Mouse (Mus musculus): ENCODE measurements around the gene 2010111I01Rik.
"Not testable (repeated sequence)": the region's sequence is repeated elsewhere in the genome, so short reads cannot be mapped to it uniquely, and the experiment has no call there.

Gene 2010111I01Rik

GRCm38 (mm10) chr13:63323286-63324075 lies 358.8 kb downstream of the 2010111I01Rik start:
- DNase-seq = no peak

- DNase-seq = no peak
Measured at GRCm38 (mm10) chr13:63324311-63324710, 359.6 kb downstream of the 2010111I01Rik start.

GRCm38 (mm10) chr13:63324978-63325848 lies 360.5 kb downstream of the 2010111I01Rik start:
- DNase-seq = no peak

GRCm38 (mm10) chr13:63326015-63326414 lies 361.3 kb downstream of the 2010111I01Rik start:
- DNase-seq = no peak

GRCm38 (mm10) chr13:63330236-63330860 lies 365.7 kb downstream of the 2010111I01Rik start:
- peak; percentile 60 to 68 for DNase-seq

DNA sequence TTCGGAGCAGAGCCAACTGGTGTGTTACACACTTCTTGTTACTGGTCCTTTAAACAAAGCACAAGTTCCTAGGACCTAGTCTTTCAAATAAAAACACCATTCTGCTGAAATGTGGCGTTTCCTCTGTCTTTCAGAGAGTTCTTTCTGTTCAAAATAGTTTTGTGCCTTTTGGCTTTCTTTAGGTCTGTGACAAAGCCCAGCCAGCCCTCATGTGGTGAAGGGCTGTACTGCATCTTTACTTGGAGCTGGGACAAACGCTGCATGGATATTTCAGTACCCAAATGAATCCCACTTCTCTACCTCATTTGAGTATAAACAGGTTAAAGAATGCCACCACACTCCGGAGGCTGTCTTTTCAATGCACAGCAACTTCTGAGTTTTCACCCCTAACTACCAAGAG lies 366.7 kb downstream of the 2010111I01Rik start:
- DNase-seq = peak; percentile 86 to 89

GRCm38 (mm10) chr13:63332576-63333300 lies 368.0 kb downstream of the 2010111I01Rik start:
- peak; percentile 71 to 79 for DNase-seq

DNA sequence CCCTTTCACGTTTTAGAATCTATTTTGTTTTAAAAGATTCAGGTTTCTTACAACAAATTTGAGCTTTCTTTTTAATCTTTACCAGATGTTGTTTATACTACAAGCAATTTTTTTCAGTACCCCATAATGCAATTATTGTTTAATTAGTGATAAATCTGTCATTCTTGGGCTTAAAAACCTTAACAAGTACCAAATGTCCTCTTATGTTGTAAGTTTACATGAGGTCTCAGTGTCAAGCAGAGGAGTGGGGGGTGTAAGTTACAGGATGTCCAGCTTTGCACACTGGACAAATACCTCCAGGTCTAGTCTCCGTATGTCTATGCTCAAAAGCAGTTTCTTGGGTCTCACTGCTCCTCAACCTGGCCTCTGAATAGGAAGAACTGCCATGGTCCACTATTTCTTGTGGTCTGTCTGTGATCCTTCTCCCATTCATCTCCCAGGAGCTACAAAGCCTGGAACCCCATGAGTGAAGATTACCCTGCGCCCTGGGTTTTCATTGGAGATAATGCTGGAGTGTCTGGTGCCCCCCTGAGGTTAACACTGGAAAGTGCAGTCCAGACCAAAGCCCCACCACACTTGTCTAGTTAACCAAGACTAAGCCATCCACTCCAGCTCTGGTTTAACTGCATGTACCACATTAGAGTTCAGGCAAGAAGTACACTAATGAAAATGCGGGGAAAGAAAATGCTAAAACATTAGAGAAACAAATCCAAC lies 370.9 kb downstream of the 2010111I01Rik start:
- peak; percentile 59 to 68 for DNase-seq

DNA sequence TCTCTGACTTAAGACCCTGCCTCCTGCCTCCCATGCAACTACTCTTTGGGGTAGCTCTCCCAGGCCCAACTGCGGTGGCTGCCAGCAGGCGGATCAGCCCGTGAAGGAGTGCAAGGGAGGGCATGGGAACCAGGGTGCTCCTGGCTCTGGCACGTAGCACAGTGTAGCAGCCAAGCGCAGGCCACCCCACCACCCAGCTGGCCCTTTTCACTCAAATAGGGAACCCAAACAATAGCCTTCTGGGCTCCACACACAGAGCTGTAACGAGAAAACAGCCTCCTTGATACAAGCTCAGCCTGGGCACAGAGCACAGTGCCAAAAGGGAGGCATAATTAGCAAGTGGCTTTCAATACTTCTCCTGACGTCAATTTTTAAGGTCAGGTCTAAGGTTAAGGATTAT lies 371.6 kb downstream of the 2010111I01Rik start:
- no peak for DNase-seq

- DNase-seq = no peak
Measured at GRCm38 (mm10) chr13:63337239-63337960, 372.7 kb downstream of the 2010111I01Rik start.

GRCm38 (mm10) chr13:63339946-63340345 lies 375.3 kb downstream of the 2010111I01Rik start:
- DNase-seq = no peak

- DNase-seq = no peak
Measured at GRCm38 (mm10) chr13:63342781-63343180, 378.1 kb downstream of the 2010111I01Rik start.

DNA sequence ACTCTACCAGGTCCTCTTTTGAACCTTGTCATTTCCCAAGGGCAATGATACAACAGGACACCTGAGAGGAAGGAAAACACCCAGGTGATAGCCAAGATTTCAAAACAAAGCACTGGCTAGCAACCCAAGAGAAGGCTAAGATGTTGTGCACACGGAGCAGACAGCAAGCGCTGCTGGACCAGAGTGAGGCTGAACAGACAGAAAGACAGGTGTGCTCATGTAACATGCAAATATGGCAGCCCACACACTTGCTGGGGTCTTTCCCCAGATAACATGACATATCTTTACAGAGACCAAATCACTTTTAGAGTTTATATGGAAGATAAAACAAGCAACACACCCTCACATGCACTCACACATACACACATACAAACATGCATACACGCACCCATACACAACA lies 379.8 kb downstream of the 2010111I01Rik start:
- DNase-seq = no peak

DNA sequence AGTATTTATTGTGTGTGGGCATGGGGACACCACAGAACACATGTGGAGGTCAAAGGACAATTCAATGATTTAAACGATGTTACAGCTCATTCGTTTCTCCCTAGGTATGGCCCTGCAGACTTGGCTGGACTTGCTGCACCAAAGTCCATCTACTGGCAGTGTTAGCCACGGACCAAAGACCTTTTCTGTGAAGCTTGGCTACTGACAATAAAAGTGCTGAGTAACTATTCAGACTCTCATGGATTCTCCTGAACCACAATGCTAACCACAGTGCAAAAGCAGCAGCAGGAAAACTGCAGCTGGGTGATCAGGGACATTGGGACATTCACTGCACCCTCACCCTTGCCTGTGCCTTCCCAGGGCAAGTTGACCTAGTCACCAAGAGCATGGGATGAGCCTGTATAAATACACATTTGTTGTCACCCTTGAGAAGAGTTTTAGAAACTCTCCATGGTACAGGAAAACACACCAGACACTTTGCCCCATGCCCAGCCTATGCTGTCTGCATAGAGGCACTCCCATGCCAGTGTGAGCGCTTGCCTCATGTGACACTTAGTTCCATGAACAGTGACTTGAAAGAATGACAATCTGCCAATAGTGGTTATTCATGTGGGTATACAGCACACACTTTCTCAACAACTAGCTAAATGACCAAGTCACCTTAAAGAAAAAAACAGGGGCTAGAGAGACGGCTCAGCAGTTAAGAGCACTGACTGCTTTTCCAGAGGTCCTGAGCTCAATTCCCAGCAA lies 381.0 kb downstream of the 2010111I01Rik start:
- no peak for DNase-seq

DNA sequence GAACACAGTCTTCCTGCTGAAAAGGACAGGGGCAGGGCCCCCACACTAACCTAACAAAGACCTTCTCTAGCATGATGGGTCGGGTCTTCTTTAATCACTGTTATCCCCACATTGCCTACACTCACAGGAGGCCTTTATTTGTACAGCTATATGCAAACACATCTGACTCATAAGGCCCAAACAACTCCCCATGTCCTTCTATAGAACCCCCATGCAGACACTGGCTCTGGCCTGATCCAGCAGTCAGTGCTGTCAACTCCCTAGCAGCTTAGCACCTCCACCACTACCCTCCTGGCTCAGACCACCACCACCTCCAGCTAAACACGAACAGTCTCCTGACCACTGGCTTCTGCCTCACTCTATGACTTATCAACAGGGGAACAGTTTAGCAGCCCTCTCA lies 382.9 kb downstream of the 2010111I01Rik start:
- DNase-seq = no peak

DNA sequence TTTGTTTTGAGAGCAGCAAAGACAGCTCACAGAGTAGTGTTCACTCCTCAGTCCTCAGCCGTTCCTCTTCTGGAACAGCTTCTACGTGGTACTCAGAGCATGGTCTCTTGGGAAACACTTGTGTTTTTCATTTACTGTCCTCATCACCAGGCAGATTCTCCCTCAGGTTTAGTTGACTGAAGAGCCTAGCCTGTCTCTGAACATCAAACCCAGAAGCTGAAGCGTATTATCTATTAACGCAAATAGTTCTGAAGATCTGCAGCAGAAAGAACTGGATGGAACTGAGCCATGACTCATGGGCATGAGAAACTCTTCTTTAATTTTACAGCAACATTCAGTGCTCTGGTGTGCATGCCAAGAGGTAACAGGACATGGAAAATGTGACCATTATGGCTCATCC lies 385.4 kb downstream of the 2010111I01Rik start:
- no peak for DNase-seq

- DNase-seq = not testable (repeated sequence)
Measured at GRCm38 (mm10) chr13:63353312-63353711, 388.6 kb downstream of the 2010111I01Rik start.

- DNase-seq = no peak
Measured at GRCm38 (mm10) chr13:63356101-63356500, 391.4 kb downstream of the 2010111I01Rik start.

- peak; percentile 53 to 67 for DNase-seq
Measured at GRCm38 (mm10) chr13:63356558-63356957, 391.9 kb downstream of the 2010111I01Rik start.

DNA sequence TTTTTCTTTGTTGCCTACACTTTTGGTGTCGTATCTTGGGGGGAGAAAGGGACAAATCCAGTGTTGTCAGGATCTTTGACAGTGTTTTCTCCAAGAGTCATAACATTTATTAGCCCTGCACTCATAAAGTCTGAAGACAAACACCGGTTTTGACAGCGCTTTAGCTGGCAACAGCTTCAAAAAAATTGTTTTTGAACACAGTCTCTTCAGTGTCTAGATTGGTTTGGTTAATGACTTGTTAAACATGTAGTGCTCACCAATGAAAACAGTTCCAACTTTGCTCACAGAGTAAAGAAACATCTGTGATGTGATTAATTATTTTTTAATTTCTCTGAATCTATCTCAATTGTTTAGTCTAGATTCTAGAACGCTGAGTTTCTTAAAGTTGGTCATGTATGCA lies 394.7 kb downstream of the 2010111I01Rik start:
- no peak for DNase-seq
